ENCODE assay signal across 30 mouse cellular contexts in the genomic region with DNA sequence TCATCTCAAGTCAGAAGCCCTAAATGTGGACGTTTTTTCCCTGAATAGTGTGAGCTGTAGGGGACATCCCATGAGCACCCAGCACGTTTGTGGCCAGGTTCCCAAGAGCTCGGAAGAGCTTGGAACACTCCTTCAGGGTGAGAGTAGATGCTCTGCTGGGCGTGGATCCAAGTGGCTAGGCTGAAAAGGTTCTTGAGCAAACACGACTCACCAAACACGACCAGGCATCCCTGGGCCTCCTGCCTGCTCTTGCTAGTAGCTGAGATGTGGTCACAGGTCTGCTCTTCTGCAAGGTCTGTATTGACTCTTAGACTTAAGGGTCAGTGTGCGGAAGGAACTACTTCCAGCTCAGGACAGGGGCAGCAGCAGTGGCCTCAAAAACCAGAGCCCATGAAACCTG. TPM values are rescaled to one million over a fixed set of nuclear protein-coding genes. Genes with fewer than 3 reads are reported as not detected.
"Had no signal": no experiment of that assay in that cellular context is flagged by ENCODE, and none has a peak within 500 bp of the region (broad histone marks: within the 10 kb centered on the region; RNA-seq: fewer than 3 reads in every experiment).

No protein-coding gene starts in this region.

- H3K4me1 ChIP-seq: heart, embryonic 10.5 days; heart, embryonic 12.5 days; hindbrain, embryonic 10.5 days; hindbrain, embryonic 12.5 days; intestine, embryonic 15.5 days; limb, embryonic 10.5 days; limb, embryonic 12.5 days had no signal

- DNase-seq: gastrocnemius, adult 2 months; gastrocnemius, postnatal 10 days; gastrocnemius, postnatal 25 days; heart, adult 18-20 months; heart, postnatal 10 days; heart, postnatal 4 days; kidney, adult 18-20 months; kidney, adult 8-10 months; kidney, postnatal 10 days; kidney, postnatal 25 days; kidney, postnatal 4 days; liver had no signal

- H3K36me3 ChIP-seq: heart, embryonic 10.5 days; heart, embryonic 12.5 days; hindbrain, embryonic 10.5 days; hindbrain, embryonic 12.5 days; intestine, embryonic 15.5 days; limb, embryonic 10.5 days; limb, embryonic 12.5 days had no signal

- H3K4me3 ChIP-seq: gastrocnemius, adult 2 months; heart, embryonic 10.5 days; heart, embryonic 12.5 days; hindbrain, embryonic 10.5 days; hindbrain, embryonic 12.5 days; intestine, embryonic 15.5 days; layer of hippocampus, adult 2 months; left cerebral cortex, adult 2 months; limb, embryonic 10.5 days; limb, embryonic 12.5 days had no signal

- H3K9ac ChIP-seq: heart, embryonic 12.5 days; hindbrain, embryonic 12.5 days; hindbrain, embryonic 14.5 days; intestine, embryonic 15.5 days; limb, embryonic 12.5 days had no signal

- H3K27me3 ChIP-seq: heart, embryonic 12.5 days; hindbrain, embryonic 12.5 days; intestine, embryonic 15.5 days had no signal

- H3K4me2 ChIP-seq: heart, embryonic 12.5 days; hindbrain, embryonic 12.5 days; hindbrain, embryonic 14.5 days; intestine, embryonic 15.5 days; limb, embryonic 12.5 days had no signal

- H3K27ac ChIP-seq: gastrocnemius, adult 2 months; heart, embryonic 10.5 days; hindbrain, embryonic 10.5 days; hindbrain, embryonic 12.5 days; hindbrain, embryonic 14.5 days; intestine, embryonic 15.5 days; layer of hippocampus, adult 2 months; left cerebral cortex, adult 2 months; limb, embryonic 10.5 days; limb, embryonic 12.5 days had no signal

- ATAC-seq: hindbrain, embryonic 16.5 days; inflammation-experienced regulatory T-cells, adult 6 months; intestine, embryonic 15.5 days; intestine, postnatal 0 days had no signal

- H3K9me3 ChIP-seq: heart, embryonic 10.5 days; heart, embryonic 12.5 days; hindbrain, embryonic 10.5 days; hindbrain, embryonic 12.5 days; intestine, embryonic 15.5 days; limb, embryonic 10.5 days; limb, embryonic 12.5 days had no signal

RNA-seq across cellular contexts. Expression of gene 1700024G13Rik, which starts 18.4 kb away (rescaled TPM):
- polyA plus RNA-seq: frontal cortex, adult 2 months; heart, embryonic 10.5 days; heart, embryonic 12.5 days; heart, embryonic 14.5 days; inflammation-experienced regulatory T-cells, adult 6 months; intestine, embryonic 15.5 days; kidney, embryonic 14.5 days; kidney, embryonic 16.5 days; limb, embryonic 10.5 days; limb, embryonic 12.5 days; limb, embryonic 14.5 days had no signal
